10 mouse cellular contexts compared by ENCODE assay signal in genomic region chr3:87749036-87749435, GRCm38 (mm10). TPM values are rescaled to one million over a fixed set of nuclear protein-coding genes. Genes with fewer than 3 reads are reported as not detected.
DNase-seq lines count a peak whose midpoint lies in the region; ATAC-seq lines count a peak whose summit lies in the region.
"Had no signal": no experiment of that assay in that cellular context is flagged by ENCODE, and none has a peak within 500 bp of the region (broad histone marks: within the 10 kb centered on the region; RNA-seq: fewer than 3 reads in every experiment).

No protein-coding gene starts in this region.

- no peak overlapping the region for H3K4me2 ChIP-seq in hindbrain, embryonic 12.5 days (replicated peaks)
- H3K4me2 ChIP-seq: lung, embryonic 15.5 days had no signal

- no peak overlapping the region for H3K9ac ChIP-seq in hindbrain, embryonic 12.5 days
- H3K9ac ChIP-seq: lung, embryonic 15.5 days had no signal

- no peak overlapping the region for H3K4me3 ChIP-seq in hindbrain, embryonic 10.5 days
- H3K4me3 ChIP-seq in hindbrain, embryonic 12.5 days: no peak overlapping the region
- H3K4me3 ChIP-seq: erythroblast, embryonic 14.5 days; lung, embryonic 15.5 days had no signal

- H3K27ac ChIP-seq in hindbrain, embryonic 10.5 days: no peak overlapping the region
- no peak overlapping the region for H3K27ac ChIP-seq in hindbrain, embryonic 12.5 days
- H3K27ac ChIP-seq: lung, embryonic 15.5 days had no signal

- WGBS in hindbrain, embryonic 10.5 days: 17% methylated on average over 5 of the region's 5 CpGs
- 20% methylated on average over 5 of the region's 5 CpGs for WGBS in hindbrain, embryonic 12.5 days

- H3K27me3 ChIP-seq in hindbrain, embryonic 10.5 days (ENCODE audit: insufficient read depth, poor library complexity, severe bottlenecking): peaks cover 15% of the 10 kb centered on the region; the same call in 1 of the 2 replicates
- H3K27me3 ChIP-seq in hindbrain, embryonic 12.5 days: peaks cover 7% of the 10 kb centered on the region; the same call in 1 of the 2 replicates
- H3K27me3 ChIP-seq: lung, embryonic 15.5 days had no signal

- 0 out of 2 replicates have a peak, but pooled peaks cover 10% of the 10 kb centered on the region for H3K36me3 ChIP-seq in hindbrain, embryonic 10.5 days
- H3K36me3 ChIP-seq in hindbrain, embryonic 12.5 days: no peaks in the 10 kb centered on the region

- H3K9me3 ChIP-seq in hindbrain, embryonic 10.5 days: no peaks in the 10 kb centered on the region
- no peaks in the 10 kb centered on the region for H3K9me3 ChIP-seq in hindbrain, embryonic 12.5 days (replicated peaks)
- H3K9me3 ChIP-seq: lung, embryonic 15.5 days had no signal

- H3K4me1 ChIP-seq in hindbrain, embryonic 10.5 days (replicated peaks): peaks cover 25% of the 10 kb centered on the region
- H3K4me1 ChIP-seq in hindbrain, embryonic 12.5 days: peaks cover 10% of the 10 kb centered on the region

- DNase-seq in hindbrain, embryonic 10.5 days (ENCODE audit: low spot score): peak; percentile 52
- DNase-seq in CD4-positive, CD25-positive, alpha-beta regulatory T cell, adult 2 months (ENCODE audit: low read depth, low spot score): peak; percentile 80
- peak; percentile 33 for DNase-seq in forelimb bud, embryonic 11.5 days (ENCODE audit: low read depth, low spot score)
- peak; percentile 72 to 85 for DNase-seq in kidney, postnatal 36 days

- ATAC-seq in hindbrain, embryonic 12.5 days (ENCODE audit: low FRiP score): no peak
- peak; percentile 58 for ATAC-seq in activated CD4-positive, CD25-positive, alpha-beta regulatory T cell, adult 4 months
- peak; percentile 65; the same call in 1 of the 2 replicates for ATAC-seq in megakaryocyte-erythroid progenitor cell, adult 5-6 weeks (replicated peaks; ENCODE audit: low FRiP score, low TSS enrichment, poor library complexity, severe bottlenecking)
- no peak for ATAC-seq in monocyte, adult 5-6 weeks (replicated peaks; ENCODE audit: insufficient number of reproducible peaks, low FRiP score, low TSS enrichment, poor library complexity, severe bottlenecking)

RNA-seq across cellular contexts. Expression of gene Lrrc71, which starts 0.6 kb away (rescaled TPM):
- 0.49 and 1.2 TPM in 2 replicates for polyA plus RNA-seq in hindbrain, embryonic 10.5 days (2016; fragmentation: Nextera tagmentation; extraction: Ambion mirVana)
- 0.90 and 1.2 TPM in 2 replicates for polyA plus RNA-seq in hindbrain, embryonic 12.5 days (2016; fragmentation: Nextera tagmentation; extraction: Ambion mirVana)
- under 1 TPM; 0.41 to 0.50 TPM for polyA plus RNA-seq in activated CD4-positive, CD25-positive, alpha-beta regulatory T cell, adult 4 months (2017; shearing (Covaris generic))
- total RNA-seq in megakaryocyte-erythroid progenitor cell, adult 5-6 weeks (2014; fragmentation: Nextera tagmentation): not detected in 2 replicates
- 0.23 TPM in 1 of 2 replicates, not detected in the other for total RNA-seq in megakaryocyte-erythroid progenitor cell, adult 5-6 weeks (2017)
- 0.39 to 1.2 TPM (median 0.53 TPM) in 3 replicates for total RNA-seq in monocyte, adult 5-6 weeks (2017)
- polyA plus RNA-seq: erythroblast, embryonic 14.5 days had no signal

RNA-seq across cellular contexts. Expression of gene Ntrk1, which starts 45.9 kb away (rescaled TPM):
- polyA plus RNA-seq in hindbrain, embryonic 10.5 days (2016; fragmentation: Nextera tagmentation; extraction: Ambion mirVana): 9.0 and 23.4 TPM in 2 replicates
- 19.3 and 24.0 TPM in 2 replicates for polyA plus RNA-seq in hindbrain, embryonic 12.5 days (2016; fragmentation: Nextera tagmentation; extraction: Ambion mirVana)
- not detected for polyA plus RNA-seq in activated CD4-positive, CD25-positive, alpha-beta regulatory T cell, adult 4 months (2017; shearing (Covaris generic))
- not detected in 2 replicates for total RNA-seq in megakaryocyte-erythroid progenitor cell, adult 5-6 weeks (2014; fragmentation: Nextera tagmentation)
- total RNA-seq in megakaryocyte-erythroid progenitor cell, adult 5-6 weeks (2017): not detected in 2 replicates
- total RNA-seq in monocyte, adult 5-6 weeks (2017): 0.32 TPM in 1 of 3 replicates, not detected in the others
- polyA plus RNA-seq: erythroblast, embryonic 14.5 days had no signal

RNA-seq across cellular contexts. Expression of gene Insrr, which starts 47.7 kb away (rescaled TPM):
- 0.48 and 0.72 TPM in 2 replicates for polyA plus RNA-seq in hindbrain, embryonic 10.5 days (2016; fragmentation: Nextera tagmentation; extraction: Ambion mirVana)
- 1.2 and 1.7 TPM in 2 replicates for polyA plus RNA-seq in hindbrain, embryonic 12.5 days (2016; fragmentation: Nextera tagmentation; extraction: Ambion mirVana)
- polyA plus RNA-seq in activated CD4-positive, CD25-positive, alpha-beta regulatory T cell, adult 4 months (2017; shearing (Covaris generic)): under 1 TPM; 0.28 to 0.61 TPM
- total RNA-seq in megakaryocyte-erythroid progenitor cell, adult 5-6 weeks (2014; fragmentation: Nextera tagmentation): not detected in 2 replicates
- total RNA-seq in megakaryocyte-erythroid progenitor cell, adult 5-6 weeks (2017): 0.15 TPM in 1 of 2 replicates, not detected in the other
- 0.21 to 0.49 TPM in 2 of 3 replicates, not detected in the other for total RNA-seq in monocyte, adult 5-6 weeks (2017)
- polyA plus RNA-seq: erythroblast, embryonic 14.5 days had no signal

Comparison
In these comparisons a context has a peak if more than half of its experiments do, and no peak if none do; other contexts are left out.
1. ATAC-seq: peak in activated CD4-positive, CD25-positive, alpha-beta regulatory T cell, adult 4 months (single experiment) and megakaryocyte-erythroid progenitor cell, adult 5-6 weeks (single experiment); none in hindbrain, embryonic 12.5 days (single experiment) and monocyte, adult 5-6 weeks (single experiment).
2. Peak in every context shown above with its lines, with median percentiles within 50 percentile points of each other: DNase-seq.